Mouse (Mus musculus) ES-Bruce4 (cell line): ENCODE measurements around the gene Gm47955.
"Not testable (repeated sequence)": the region's sequence is repeated elsewhere in the genome, so short reads cannot be mapped to it uniquely, and the experiment has no call there.

Experiments used
- CTCF ChIP-seq: IDR thresholded peaks from one replicate; pipeline ENCODE4 v1.8.1; 2011; ENCODE audit warnings: low read depth, low read length
- EP300 ChIP-seq: IDR thresholded peaks from 2 replicates; pipeline ENCODE4 v1.6.1; 2011; ENCODE audit warnings: low read depth, low read length; ENCODE audit not compliant: insufficient read depth
- POLR2A ChIP-seq: IDR thresholded peaks from one replicate; pipeline ENCODE4 v1.8.1; 2011; ENCODE audit warnings: low read length; ENCODE audit not compliant: insufficient read depth

GRCm38 (mm10) chr1:83000306-83000705 is 40.2 kb downstream of the Gm47955 start, which contains the start of gene Gm47959:
- TF ChIP-seq EP300, POLR2A, CTCF: not testable (repeated sequence)
